Mouse (Mus musculus): Measurements from ENCODE around the gene Mul1.

Mul1 gene

GRCm38 (mm10) chr4:138440062-138440461 is 5.6 kb downstream of the Mul1 start:
- DNase-seq (ENCODE audit: low spot score): no peak

- DNase-seq (ENCODE audit: low spot score): no peak
These were observed 10.5 kb downstream of the Mul1 start for GRCm38 (mm10) chr4:138444941-138445340.

- DNase-seq (ENCODE audit: low spot score): no peak
These were observed 12.5 kb downstream of the Mul1 start for GRCm38 (mm10) chr4:138446981-138447380.

GRCm38 (mm10) chr4:138447387-138447786 is 12.9 kb downstream of the Mul1 start:
- DNase-seq (ENCODE audit: low spot score): peak; percentile 68

GRCm38 (mm10) chr4:138447827-138448602 is 13.5 kb downstream of the Mul1 start:
- DNase-seq (ENCODE audit: low spot score): no peak

GRCm38 (mm10) chr4:138448872-138449615 is 14.6 kb downstream of the Mul1 start:
- DNase-seq (ENCODE audit: low spot score): no peak

- DNase-seq (ENCODE audit: low spot score): no peak
These were observed 15.3 kb downstream of the Mul1 start for GRCm38 (mm10) chr4:138449636-138450314.

- DNase-seq (ENCODE audit: low spot score): no peak
These were observed 18.0 kb downstream of the Mul1 start for GRCm38 (mm10) chr4:138452306-138453096.

- no peak for DNase-seq (ENCODE audit: low spot score)
These were observed 18.8 kb downstream of the Mul1 start for GRCm38 (mm10) chr4:138453097-138453752.

- DNase-seq (ENCODE audit: low spot score): no peak
These were observed 19.5 kb downstream of the Mul1 start, which contains the start of gene Camk2n1 for GRCm38 (mm10) chr4:138453753-138454570. Gene Camk2n1, plus strand, starts transcription at chr4:138454314.

- DNase-seq (ENCODE audit: low spot score): no peak
These were observed 20.2 kb downstream of the Mul1 start for GRCm38 (mm10) chr4:138454571-138455140.

- no peak for DNase-seq (ENCODE audit: low spot score)
These were observed 20.9 kb downstream of the Mul1 start for GRCm38 (mm10) chr4:138455141-138455955.

- no peak for DNase-seq (ENCODE audit: low spot score)
These were observed 21.5 kb downstream of the Mul1 start for GRCm38 (mm10) chr4:138455956-138456341.

- no peak for DNase-seq (ENCODE audit: low spot score)
These were observed 22.1 kb downstream of the Mul1 start for GRCm38 (mm10) chr4:138456536-138456935.

- DNase-seq (ENCODE audit: low spot score): no peak
These were observed 22.6 kb downstream of the Mul1 start for GRCm38 (mm10) chr4:138457091-138457490.

GRCm38 (mm10) chr4:138458171-138458570 is 23.7 kb downstream of the Mul1 start:
- no peak for DNase-seq (ENCODE audit: low spot score)

GRCm38 (mm10) chr4:138458735-138459440 is 24.4 kb downstream of the Mul1 start:
- no peak for DNase-seq (ENCODE audit: low spot score)

GRCm38 (mm10) chr4:138459775-138460174 is 25.3 kb downstream of the Mul1 start:
- no peak for DNase-seq (ENCODE audit: low spot score)

- DNase-seq (ENCODE audit: low spot score): no peak
These were observed 26.4 kb downstream of the Mul1 start for GRCm38 (mm10) chr4:138460910-138461309.
